Mouse (Mus musculus): ENCODE results near the gene Btk. TPM values are rescaled to one million over a fixed set of nuclear protein-coding genes. Genes with fewer than 3 reads are reported as not detected.
A peak's percentile ranks its signal among the peaks of the same experiment; 100 is the strongest.

The Btk gene
- total and polyA plus RNA-seq, 3 experiments: 16.2 to 53.4 (median 38.1) TPM

GRCm38 (mm10) chrX:134541145-134541954 lies 42.0 kb downstream of the Btk start, which contains the start of gene Timm8a1:
TSS of gene Timm8a1 (minus strand) at chrX:134541865.
- peak within 1 kb of the TSS; percentile 91 for H3K9ac ChIP-seq (ENCODE audit: insufficient read depth, low read depth)
- in situ Hi-C loops (cut with MboI; ENCODE audit: low pct_ligation_motif_present, low pct_unique_long_range_greater_than_20kb, low sequenced_read_pairs): no loop called here
- peak within 1 kb of the TSS; percentile 61 for H3K4me2 ChIP-seq (ENCODE audit: insufficient read depth, low read depth, poor library complexity, severe bottlenecking)
- peaks cover 27% of the 10 kb centered on the region for H3K79me2 ChIP-seq (replicated peaks; ENCODE audit: control insufficient read depth, extremely low read depth, insufficient read depth, poor library complexity, severe bottlenecking)
- TF ChIP-seq MAFK (IDR thresholded peaks at IDR 0.05; ENCODE audit: insufficient replicate concordance, low read length) (no peak), BHLHE40 (IDR thresholded peaks at IDR 0.05; ENCODE audit: low read depth, low read length) (peak; percentile 50), PAX5 (IDR thresholded peaks at IDR 0.05; ENCODE audit: low read length) (no peak), MYC (IDR thresholded peaks at IDR 0.05; ENCODE audit: low read depth, low read length) (peak; percentile 82), USF2 (conservative IDR thresholded peaks at IDR 0.05; ENCODE audit: low read depth, low read length) (0 out of 2 replicates have a peak, but pooled peaks have one; percentile 23), ZMIZ1 (IDR thresholded peaks at IDR 0.05; ENCODE audit: low read depth, low read length) (peak; percentile 7; the same call in 1 of the 2 replicates), POLR2AphosphoS2 (IDR thresholded peaks at IDR 0.05; ENCODE audit: low read depth, low read length) (peak; percentile 63; the same call in 1 of the 2 replicates), SIN3A (IDR thresholded peaks at IDR 0.05; ENCODE audit: low read length) (peak; percentile 47; the same call in 1 of the 2 replicates), NRF1 (IDR thresholded peaks at IDR 0.05; ENCODE audit: low read depth, low read length) (peak; percentile 58), CHD1 (IDR thresholded peaks at IDR 0.05; ENCODE audit: low read depth, low read length) (no peak), RAD21 (IDR thresholded peaks at IDR 0.05; ENCODE audit: low read depth, low read length) (no peak), GABPA (IDR thresholded peaks at IDR 0.05; ENCODE audit: insufficient replicate concordance, low read depth, low read length) (no peak), MXI1 (IDR thresholded peaks at IDR 0.05; ENCODE audit: low read depth, low read length) (peak; percentile 78; the same call in 1 of the 2 replicates), MAX (IDR thresholded peaks at IDR 0.05; ENCODE audit: low read length) (no peak), USF1 (IDR thresholded peaks at IDR 0.05; ENCODE audit: low read depth, low read length) (peak; percentile 57), POLR2A (IDR thresholded peaks at IDR 0.05; ENCODE audit: low read depth, low read length) (peak; percentile 70), ELF1 (IDR thresholded peaks at IDR 0.05; ENCODE audit: low read depth, low read length) (0 out of 2 replicates have a peak, but pooled peaks have one; percentile 26), E2F4 (IDR thresholded peaks at IDR 0.05; ENCODE audit: insufficient replicate concordance, low read depth, low read length) (0 out of 2 replicates have a peak, but pooled peaks have one; percentile 19)
- H3K4me1 ChIP-seq (ENCODE audit: control insufficient read depth in 1 of 2, insufficient read depth in 2 of 2): peaks cover 3 to 4% of the 10 kb centered on the region in 2 experiments; a peak in 2 of 4 replicates
- peaks cover 10 to 36% of the 10 kb centered on the region in 2 experiments for H3K36me3 ChIP-seq (replicated peaks in 1 of 2; ENCODE audit: control insufficient read depth in 1 of 2, insufficient read depth in 1 of 2, low read length in 1 of 2)
- H3K9me3 ChIP-seq (replicated peaks; ENCODE audit: low read length): no peaks in the 10 kb centered on the region
- DNase-seq (ENCODE audit: extremely low read depth): peak; percentile 64
- no peaks in the 10 kb centered on the region for H3K27me3 ChIP-seq (replicated peaks)
- H3K4me3 ChIP-seq (replicated peaks in 1 of 3; ENCODE audit: low read depth in 2 of 3, low read length in 2 of 3, poor library complexity in 1 of 3): peak within 1 kb of the TSS; percentile 66 to 84 (median 78)
- peak within 1 kb of the TSS; percentile 91 for H3K27ac ChIP-seq (ENCODE audit: insufficient read depth, low read depth)
- dilution Hi-C loops (cut with MboI; ENCODE audit: extremely low pct_ligation_motif_present, extremely low pct_unique_long_range_greater_than_20kb, low sequenced_read_pairs): no loop called here
